Mouse (Mus musculus): ENCODE results near the gene Hinfp. TPM values are rescaled to one million over a fixed set of nuclear protein-coding genes. Genes with fewer than 3 reads are reported as not detected.
A peak's percentile ranks its signal among the peaks of the same experiment; 100 is the strongest.
"Not testable (repeated sequence)": the region's sequence is repeated elsewhere in the genome, so short reads cannot be mapped to it uniquely, and the experiment has no call there.

Hinfp gene
- polyA plus RNA-seq, 1 experiment from 2014 or later = 21.7 TPM

DNA sequence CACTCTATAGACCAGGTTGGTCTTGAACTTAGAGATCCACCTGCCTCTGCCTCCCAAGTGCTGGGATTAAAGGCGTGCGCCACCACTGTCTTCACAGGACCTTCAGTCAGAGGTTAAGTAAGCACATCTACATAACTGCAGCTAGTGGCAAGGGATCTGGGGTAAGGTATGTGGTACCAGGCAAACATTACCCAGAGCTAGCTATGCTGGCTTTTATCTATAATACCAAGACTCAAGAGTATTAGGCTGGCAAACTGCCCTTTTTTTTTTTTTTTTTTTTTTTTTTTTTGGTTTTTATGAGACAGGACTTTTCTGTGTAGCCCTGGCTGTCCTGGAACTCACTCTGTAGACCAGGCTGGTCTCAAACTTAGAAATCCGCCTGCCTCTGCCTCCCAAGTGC, 5.5 kb downstream of the Hinfp start:
- H3K4me2 ChIP-seq; ATAC-seq (ENCODE audit: borderline replicate concordance, extremely low read depth, low FRiP score, low TSS enrichment): not testable (repeated sequence)
- H3K36me3 ChIP-seq = peaks cover 68% of the 10 kb centered on the region

DNA sequence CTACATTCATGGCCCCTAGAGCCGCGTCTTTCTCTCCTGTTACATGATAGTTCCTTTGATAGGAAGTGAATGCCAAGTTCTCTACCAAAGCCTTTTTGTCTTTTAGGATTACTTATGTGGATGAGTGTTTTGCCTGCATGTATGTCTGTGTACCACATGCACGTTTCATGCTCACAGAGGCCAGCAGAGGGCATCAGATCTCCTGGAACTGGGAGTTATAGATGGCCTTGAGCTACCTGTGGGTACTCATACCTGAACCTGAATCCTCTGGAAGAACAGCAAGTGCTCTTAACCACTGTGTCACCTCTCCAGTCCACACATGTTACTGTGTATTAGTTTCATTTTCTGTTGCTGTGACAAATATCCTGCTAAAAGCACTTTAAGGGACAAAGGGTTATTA, 13.0 kb downstream of the Hinfp start:
- Histone ChIP-seq H3K27ac (no peak overlapping the region), H3K4me1 (peaks cover 15% of the 10 kb centered on the region), H3K9me3 (no peaks in the 10 kb centered on the region), H3K27me3 (peaks cover 19% of the 10 kb centered on the region), H3K4me3 (no peak overlapping the region), H3K4me2 (no peak overlapping the region), H3K36me3 (peaks cover 61% of the 10 kb centered on the region), H3K9ac (no peak overlapping the region)
- no peak for ATAC-seq (ENCODE audit: borderline replicate concordance, extremely low read depth, low FRiP score, low TSS enrichment)
- 61% methylated on average over 3 of the region's 3 CpGs for WGBS

More for the DNA sequence above, 5.5 kb downstream of the Hinfp start:
- WGBS = 91% methylated on average over 3 of the region's 3 CpGs
- H3K27me3 ChIP-seq, H3K27ac ChIP-seq, H3K9ac ChIP-seq, H3K9me3 ChIP-seq, H3K4me3 ChIP-seq: not testable (repeated sequence)
- H3K4me1 ChIP-seq = peaks cover 14% of the 10 kb centered on the region

DNA sequence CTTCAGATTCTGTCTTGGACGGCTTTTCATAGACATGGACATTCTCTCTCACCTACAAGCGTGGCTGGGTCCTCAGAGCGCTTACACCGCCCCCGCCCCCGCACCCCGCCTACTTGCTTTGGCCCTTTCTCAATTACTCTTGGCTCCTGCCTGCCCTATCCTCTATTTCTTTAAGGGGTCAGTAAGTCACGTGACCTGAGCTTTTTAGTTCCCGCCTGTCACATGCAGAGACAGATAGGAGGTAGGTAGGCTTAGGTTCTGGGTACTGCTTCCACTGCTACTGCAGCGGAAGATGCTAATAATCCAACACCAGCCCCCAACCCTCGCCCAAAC, 16.5 kb downstream of the Hinfp start:
- 11% methylated on average over 11 of the region's 11 CpGs for WGBS
- no peak overlapping the region for H3K27ac ChIP-seq
- H3K4me1 ChIP-seq = peaks cover 24% of the 10 kb centered on the region
- H3K27me3 ChIP-seq = peaks cover 32% of the 10 kb centered on the region
- no peak for ATAC-seq (ENCODE audit: borderline replicate concordance, extremely low read depth, low FRiP score, low TSS enrichment)
- H3K4me3 ChIP-seq = no peak overlapping the region
- no peaks in the 10 kb centered on the region for H3K9me3 ChIP-seq
- peak overlapping the region; percentile 97; the same call in 1 of the 2 replicates for H3K4me2 ChIP-seq
- no peak overlapping the region for H3K9ac ChIP-seq
- peaks cover 32% of the 10 kb centered on the region for H3K36me3 ChIP-seq

DNA sequence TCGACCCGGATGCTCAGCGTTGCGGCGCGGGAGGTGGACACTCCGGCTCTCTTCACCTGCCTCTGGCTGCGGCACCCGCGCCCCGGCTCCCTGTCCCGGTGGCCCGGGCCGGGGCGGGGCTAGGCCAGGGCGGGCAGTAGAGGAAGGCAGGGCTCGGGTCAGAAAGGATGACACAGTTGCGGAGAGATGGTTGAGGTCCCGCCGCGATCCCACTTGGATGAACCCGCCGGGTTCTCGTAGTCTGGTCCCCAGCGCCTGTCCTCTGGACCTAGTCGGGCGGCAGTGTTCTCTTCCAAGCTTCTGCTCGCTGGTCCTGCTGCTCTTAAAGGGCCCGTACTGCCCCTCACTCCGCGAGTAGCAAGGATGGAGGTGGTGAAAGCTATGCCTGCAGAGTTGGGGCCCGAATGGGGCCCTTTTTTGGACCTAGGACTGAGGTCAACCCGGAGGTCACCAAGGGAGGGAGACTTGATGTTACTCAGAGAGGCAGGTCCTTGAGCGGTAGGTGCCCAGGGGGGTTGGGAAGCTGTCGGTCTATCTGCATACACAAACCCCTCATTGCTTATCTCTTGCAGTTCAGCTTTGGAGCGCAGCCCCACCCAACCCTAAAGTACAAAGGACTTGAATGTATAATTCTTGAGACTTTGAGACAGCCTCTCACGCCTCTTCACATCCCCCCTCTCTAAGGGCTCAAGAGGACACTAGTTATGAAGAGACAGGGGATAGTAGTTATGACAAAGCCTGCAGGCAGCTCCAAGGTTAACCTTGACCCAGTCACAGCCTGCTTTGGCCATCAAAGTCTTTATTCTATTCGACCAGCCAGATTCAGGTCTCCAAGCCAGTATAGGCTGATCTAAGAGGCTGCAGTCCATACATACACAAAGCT, 17.2 kb downstream of the Hinfp start, which contains the start of gene Abcg4:
Gene Abcg4 (minus strand): TSS at position 540 of the 883 bp plus-strand sequence.
- Histone ChIP-seq H3K4me1 (peaks cover 24% of the 10 kb centered on the region), H3K4me3 (peak within 1 kb of the TSS; percentile 59), H3K27ac (no peak within 1 kb of the TSS), H3K9me3 (no peaks in the 10 kb centered on the region), H3K27me3 (peaks cover 32% of the 10 kb centered on the region), H3K4me2 (peak within 1 kb of the TSS; percentile 97), H3K9ac (peak within 1 kb of the TSS; percentile 47), H3K36me3 (peaks cover 26% of the 10 kb centered on the region)
- WGBS = 2% methylated on average over 38 of the region's 38 CpGs
- ATAC-seq (ENCODE audit: borderline replicate concordance, extremely low read depth, low FRiP score, low TSS enrichment) = peak; percentile 68; the same call in 1 of the 2 replicates

DNA sequence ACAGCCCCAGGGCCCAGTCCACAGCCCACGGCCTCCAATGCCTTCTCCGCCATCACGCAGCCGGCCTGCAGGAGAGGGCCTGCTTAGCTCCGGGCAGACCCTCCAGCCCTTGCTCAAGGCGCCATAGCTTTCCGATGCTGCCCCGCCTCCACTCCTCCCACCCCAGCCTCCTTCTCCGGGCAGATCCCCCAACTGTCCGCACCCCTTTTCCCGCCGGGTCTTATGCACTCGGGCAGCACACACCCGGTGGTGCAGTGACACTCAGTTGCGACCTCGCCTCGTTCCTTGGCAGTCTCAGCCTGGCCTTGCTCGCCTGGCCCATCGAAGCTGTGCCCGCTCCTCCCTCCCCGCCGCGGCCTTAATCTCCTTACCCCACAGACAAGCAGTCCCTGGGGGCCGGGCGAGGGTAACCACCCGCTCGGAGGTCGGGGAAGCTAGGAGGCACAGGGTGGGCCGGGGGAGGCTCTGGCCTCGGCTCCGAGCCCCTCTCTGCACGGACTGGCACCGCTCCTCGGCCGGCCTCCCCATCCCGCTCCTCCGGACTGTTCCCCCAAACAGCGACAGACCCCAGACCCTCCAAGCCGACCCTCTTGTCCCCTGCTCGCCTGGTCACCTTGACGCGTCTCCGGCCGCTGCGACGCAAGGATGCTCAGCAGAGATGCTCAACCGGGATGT, 17.9 kb downstream of the Hinfp start:
- under 1% methylated on average over 47 of the region's 47 CpGs for WGBS
- H3K4me2 ChIP-seq = peak overlapping the region; percentile 97

DNA sequence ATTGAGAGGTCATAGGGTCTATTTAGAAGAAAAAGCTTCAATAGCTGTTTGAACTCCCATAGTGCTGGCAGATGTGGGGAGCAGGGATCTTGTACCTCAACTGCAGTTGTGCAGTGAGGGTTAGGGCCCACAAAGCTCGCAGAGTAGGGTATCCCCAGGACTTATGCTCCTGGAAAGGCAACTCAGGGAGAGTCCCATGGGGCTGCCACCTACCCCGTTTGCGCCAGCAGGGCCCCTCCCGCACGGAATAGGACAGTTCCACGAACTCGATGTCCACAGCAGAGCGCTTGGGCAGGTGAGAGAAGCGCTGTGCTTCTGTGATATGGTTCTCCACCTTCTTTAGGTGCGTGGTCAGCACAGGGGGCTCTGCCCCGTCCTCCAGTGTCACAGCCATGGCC, 18.5 kb downstream of the Hinfp start:
- Histone ChIP-seq H3K27ac (no peak overlapping the region), H3K4me1 (peaks cover 24% of the 10 kb centered on the region), H3K9me3 (no peaks in the 10 kb centered on the region), H3K4me2 (peak overlapping the region; percentile 97), H3K9ac (peak overlapping the region; percentile 47), H3K27me3 (peaks cover 32% of the 10 kb centered on the region), H3K36me3 (peaks cover 15% of the 10 kb centered on the region; the same call in 1 of the 2 replicates), H3K4me3 (peak overlapping the region; percentile 59)
- 11% methylated on average over 11 of the region's 11 CpGs for WGBS
- peak; percentile 9; the same call in 1 of the 2 replicates for ATAC-seq (ENCODE audit: borderline replicate concordance, extremely low read depth, low FRiP score, low TSS enrichment)

More for the DNA sequence above, 17.9 kb downstream of the Hinfp start:
- peaks cover 21% of the 10 kb centered on the region for H3K36me3 ChIP-seq
- no peak overlapping the region for H3K27ac ChIP-seq
- peak overlapping the region; percentile 59 for H3K4me3 ChIP-seq
- ATAC-seq (ENCODE audit: borderline replicate concordance, extremely low read depth, low FRiP score, low TSS enrichment) = peak; percentile 55; the same call in 1 of the 2 replicates
- peak overlapping the region; percentile 47 for H3K9ac ChIP-seq
- H3K27me3 ChIP-seq = peaks cover 32% of the 10 kb centered on the region
- peaks cover 24% of the 10 kb centered on the region for H3K4me1 ChIP-seq
- no peaks in the 10 kb centered on the region for H3K9me3 ChIP-seq

DNA sequence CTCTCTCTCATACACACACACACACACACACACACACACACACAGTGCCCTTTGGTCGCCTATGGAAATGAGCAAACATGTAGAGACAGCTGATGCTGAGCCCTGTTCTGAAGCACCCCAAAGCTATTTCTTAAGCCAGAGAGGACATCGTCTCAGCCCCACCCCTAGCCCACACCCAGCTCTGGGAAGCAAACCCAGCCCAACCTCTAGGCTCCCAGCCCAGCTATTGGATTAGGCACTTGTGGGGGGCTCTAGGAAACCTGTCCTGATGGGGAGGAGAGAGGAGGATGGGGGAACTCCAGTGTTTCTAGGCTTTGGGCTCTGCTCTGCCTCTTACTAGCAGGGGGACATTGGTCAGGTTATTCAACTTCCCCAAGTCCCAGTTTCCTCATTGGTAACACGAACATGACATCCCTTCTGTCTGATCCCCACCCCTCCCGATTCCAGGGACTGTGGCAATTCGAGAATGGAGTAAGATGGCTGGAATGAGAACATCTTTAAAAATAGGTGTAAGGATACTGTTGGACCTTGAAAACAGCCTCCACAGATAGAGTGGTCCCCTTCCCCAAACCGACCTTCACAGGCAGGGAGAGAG, 19.1 kb downstream of the Hinfp start:
- H3K4me2 ChIP-seq = no peak overlapping the region
- H3K27me3 ChIP-seq = peaks cover 32% of the 10 kb centered on the region
- H3K9me3 ChIP-seq = no peaks in the 10 kb centered on the region
- no peak overlapping the region for H3K9ac ChIP-seq
- no peak for ATAC-seq (ENCODE audit: borderline replicate concordance, extremely low read depth, low FRiP score, low TSS enrichment)
- H3K4me1 ChIP-seq = peaks cover 24% of the 10 kb centered on the region
- H3K4me3 ChIP-seq = no peak overlapping the region
- 17% methylated on average over 6 of the region's 6 CpGs for WGBS
- no peak overlapping the region for H3K27ac ChIP-seq
- H3K36me3 ChIP-seq = peaks cover 9% of the 10 kb centered on the region; the same call in 1 of the 2 replicates

DNA sequence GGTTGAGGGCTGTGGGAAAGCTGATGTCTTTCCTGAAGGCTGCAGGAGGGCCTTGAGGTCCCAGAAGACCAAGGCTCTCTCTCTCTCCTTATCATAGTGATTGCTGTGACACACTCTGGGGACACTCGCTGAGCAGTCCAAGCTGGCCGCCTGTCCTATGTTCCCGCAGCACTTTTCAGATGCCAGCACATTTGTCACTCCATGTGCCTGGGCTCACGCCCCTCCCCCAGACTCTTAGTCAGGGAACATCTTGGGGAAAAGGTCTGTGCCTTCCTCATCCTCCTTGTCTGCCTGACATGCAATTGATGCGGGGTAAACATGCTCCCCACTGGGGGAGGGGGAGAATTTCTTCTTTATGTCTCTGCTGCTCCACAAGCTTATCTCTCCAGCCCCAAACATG, 22.3 kb downstream of the Hinfp start:
- Histone ChIP-seq H3K9ac (no peak overlapping the region), H3K4me2 (no peak overlapping the region), H3K4me3 (no peak overlapping the region), H3K27ac (no peak overlapping the region), H3K27me3 (peaks cover 19% of the 10 kb centered on the region), H3K4me1 (peaks cover 17% of the 10 kb centered on the region), H3K9me3 (no peaks in the 10 kb centered on the region), H3K36me3 (no peaks in the 10 kb centered on the region)
- no peak for ATAC-seq (ENCODE audit: borderline replicate concordance, extremely low read depth, low FRiP score, low TSS enrichment)
- WGBS = 42% methylated on average over 5 of the region's 5 CpGs

DNA sequence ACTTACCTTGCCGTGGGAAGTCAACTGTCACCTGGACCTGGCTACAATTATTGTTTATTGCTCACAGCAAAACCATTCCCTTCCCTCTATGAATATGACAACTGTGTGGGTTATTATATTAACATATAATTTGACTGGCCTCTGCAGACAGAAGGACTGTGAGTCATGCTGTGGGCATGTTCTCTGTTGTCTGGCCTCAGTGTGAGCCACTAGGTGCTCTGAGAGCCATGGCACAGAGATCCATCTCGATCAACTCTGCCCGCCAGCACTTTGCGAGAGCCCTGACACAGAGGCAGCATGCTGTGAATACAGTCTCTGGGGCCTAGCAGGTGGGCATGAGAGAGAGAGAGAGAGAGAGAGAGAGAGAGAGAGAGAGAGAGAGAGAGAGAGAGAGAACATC, 35.5 kb downstream of the Hinfp start:
- no peak overlapping the region for H3K4me3 ChIP-seq
- WGBS = 81% methylated on average over 4 of the region's 4 CpGs
- no peaks in the 10 kb centered on the region for H3K36me3 ChIP-seq
- peaks cover 14% of the 10 kb centered on the region for H3K4me1 ChIP-seq
- H3K4me2 ChIP-seq = no peak overlapping the region
- ATAC-seq (ENCODE audit: borderline replicate concordance, extremely low read depth, low FRiP score, low TSS enrichment) = no peak
- no peaks in the 10 kb centered on the region for H3K27me3 ChIP-seq
- no peak overlapping the region for H3K9ac ChIP-seq
- H3K27ac ChIP-seq = no peak overlapping the region
- H3K9me3 ChIP-seq = no peaks in the 10 kb centered on the region

DNA sequence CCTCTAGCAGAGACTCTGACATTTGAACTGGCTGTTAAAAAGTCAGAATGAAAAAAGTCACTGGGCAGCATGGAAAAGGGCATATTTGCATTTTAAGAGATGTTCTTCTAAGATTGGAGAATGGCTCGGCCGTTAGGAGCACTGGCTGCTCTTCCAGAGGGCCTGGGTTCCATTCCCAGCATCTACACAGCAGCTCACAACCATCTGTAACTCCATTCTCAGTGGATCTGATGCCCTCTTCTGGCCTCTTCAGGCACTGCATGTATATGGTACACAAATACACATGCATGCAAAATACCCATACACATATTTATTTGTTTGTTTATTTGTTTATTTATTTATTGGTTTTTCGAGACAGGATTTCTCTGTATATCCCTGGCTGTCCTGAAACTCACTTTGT, 36.4 kb downstream of the Hinfp start:
- Histone ChIP-seq H3K4me2 (no peak overlapping the region), H3K4me1 (peaks cover 14% of the 10 kb centered on the region), H3K9ac (no peak overlapping the region), H3K36me3 (no peaks in the 10 kb centered on the region), H3K9me3 (no peaks in the 10 kb centered on the region), H3K4me3 (no peak overlapping the region), H3K27me3 (no peaks in the 10 kb centered on the region), H3K27ac (no peak overlapping the region)
- 73% methylated on average over 3 of the region's 3 CpGs for WGBS
- ATAC-seq (ENCODE audit: borderline replicate concordance, extremely low read depth, low FRiP score, low TSS enrichment) = no peak

DNA sequence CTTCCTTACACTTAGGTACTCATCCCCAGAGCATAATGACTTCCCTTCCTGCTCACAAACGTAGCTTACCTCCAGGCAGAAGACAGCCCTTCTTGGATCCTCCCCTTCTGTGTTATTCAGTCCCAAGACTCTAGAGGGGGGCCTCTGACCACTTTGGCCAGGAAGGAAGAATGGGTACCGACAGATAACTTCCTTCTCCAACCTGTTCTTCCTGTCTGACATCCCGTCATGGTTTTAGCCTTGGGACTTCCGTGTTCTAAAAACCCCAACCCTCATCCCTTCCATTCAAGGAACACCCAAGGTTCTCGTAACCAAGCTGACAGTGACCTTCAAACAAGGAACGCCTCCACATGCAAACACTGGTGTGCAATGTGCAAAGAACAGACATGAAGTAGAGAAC, 37.0 kb downstream of the Hinfp start, which contains the start of gene Nlrx1:
Gene Nlrx1 (minus strand): TSS at position 168 of the 400 bp plus-strand sequence.
- WGBS = 56% methylated on average over 6 of the region's 6 CpGs
- no peaks in the 10 kb centered on the region for H3K27me3 ChIP-seq
- H3K9me3 ChIP-seq = no peaks in the 10 kb centered on the region
- H3K27ac ChIP-seq = peak within 1 kb of the TSS; percentile 76
- no peak; the same call in 1 of the 2 replicates for ATAC-seq (ENCODE audit: borderline replicate concordance, extremely low read depth, low FRiP score, low TSS enrichment)
- peak within 1 kb of the TSS; percentile 82 for H3K4me2 ChIP-seq
- H3K4me1 ChIP-seq = peaks cover 14% of the 10 kb centered on the region
- no peaks in the 10 kb centered on the region for H3K36me3 ChIP-seq
- peak within 1 kb of the TSS; percentile 90 for H3K9ac ChIP-seq
- H3K4me3 ChIP-seq = peak within 1 kb of the TSS; percentile 51

Measured in lung, embryonic 15.5 days (tissue).